Mouse (Mus musculus): ENCODE measurements around the gene Gm26566.

GRCm38 (mm10) chr4:88739036-88739435, 17.4 kb downstream of the Gm26566 start:
- no peak for TF ChIP-seq POLR2A (IDR thresholded peaks at IDR 0.05; ENCODE audit: control insufficient read depth, extremely low read depth, insufficient read depth, low read length, poor library complexity)
- TF ChIP-seq CTCF (IDR thresholded peaks at IDR 0.05; ENCODE audit: borderline replicate concordance, control insufficient read depth, extremely low read depth, insufficient read depth, low read length, poor library complexity): no peak

Data from thymus, adult 2 months (tissue).